Mouse (Mus musculus) hindbrain, embryonic 13.5 days (tissue): Measurements from ENCODE around the gene Ostm1. TPM values are rescaled to one million over a fixed set of nuclear protein-coding genes. Genes with fewer than 3 reads are reported as not detected.

Experiments
- ATAC-seq: fragments of 200-750 bp; cut with Nextera tagmentation; 2 replicates; pipeline ENCODE4 v1.8.0; 2017; ENCODE audit warnings: moderate TSS enrichment; ENCODE audit not compliant: low FRiP score
- H3K27ac ChIP-seq: fragments of 300-500 bp; sonication (generic); 2 replicates; pipeline ENCODE4 v1.5.1; 2015; ENCODE audit warnings: inconsistent platforms, mild to moderate bottlenecking, moderate library complexity
- H3K27me3 ChIP-seq: fragments of 300-500 bp; sonication (generic); 2 replicates; pipeline ENCODE4 v1.6.1; 2015; ENCODE audit warnings: mild to moderate bottlenecking, inconsistent platforms
- H3K36me3 ChIP-seq: fragments of 300-500 bp; sonication (generic); 2 replicates; pipeline ENCODE4 v1.6.1; 2015; ENCODE audit warnings: mild to moderate bottlenecking, inconsistent platforms
- H3K4me1 ChIP-seq: fragments of 300-500 bp; sonication (generic); replicated peaks from 2 replicates; pipeline ENCODE4 v1.6.1; 2015; ENCODE audit warnings: inconsistent platforms
- H3K4me2 ChIP-seq: fragments of 300-500 bp; sonication (generic); 2 replicates; pipeline ENCODE4 v1.6.1; 2015; ENCODE audit warnings: inconsistent platforms, mild to moderate bottlenecking, moderate library complexity
- H3K4me3 ChIP-seq: fragments of 300-500 bp; sonication (generic); 2 replicates; pipeline ENCODE4 v1.5.1; 2015; ENCODE audit warnings: mild to moderate bottlenecking, inconsistent platforms
- H3K9ac ChIP-seq: fragments of 300-500 bp; sonication (generic); 2 replicates; pipeline ENCODE4 v1.6.1; 2015; ENCODE audit warnings: mild to moderate bottlenecking, inconsistent platforms
- H3K9me3 ChIP-seq: fragments of 300-500 bp; sonication (generic); 2 replicates; pipeline ENCODE4 v1.6.1; 2016; ENCODE audit warnings: inconsistent platforms
- WGBS: fragments of 180-500 bp; shearing (Covaris S2); methylation state at CpG from one replicate; pipeline ENCODE4 v1.1.7; 2015; 5-methylcytosine and 5-hydroxymethylcytosine counted together
- polyA plus RNA-seq: library from polyadenylated mRNA; unstranded; fragments of >200 nt; fragmentation: Nextera tagmentation; extraction: Ambion mirVana; gene quantifications from 2 replicates; pipeline ENCODE4 v1.2.1, GENCODE M21; 2015

The Ostm1 gene
- polyA plus RNA-seq = 32.0 and 32.2 TPM in 2 replicates

DNA sequence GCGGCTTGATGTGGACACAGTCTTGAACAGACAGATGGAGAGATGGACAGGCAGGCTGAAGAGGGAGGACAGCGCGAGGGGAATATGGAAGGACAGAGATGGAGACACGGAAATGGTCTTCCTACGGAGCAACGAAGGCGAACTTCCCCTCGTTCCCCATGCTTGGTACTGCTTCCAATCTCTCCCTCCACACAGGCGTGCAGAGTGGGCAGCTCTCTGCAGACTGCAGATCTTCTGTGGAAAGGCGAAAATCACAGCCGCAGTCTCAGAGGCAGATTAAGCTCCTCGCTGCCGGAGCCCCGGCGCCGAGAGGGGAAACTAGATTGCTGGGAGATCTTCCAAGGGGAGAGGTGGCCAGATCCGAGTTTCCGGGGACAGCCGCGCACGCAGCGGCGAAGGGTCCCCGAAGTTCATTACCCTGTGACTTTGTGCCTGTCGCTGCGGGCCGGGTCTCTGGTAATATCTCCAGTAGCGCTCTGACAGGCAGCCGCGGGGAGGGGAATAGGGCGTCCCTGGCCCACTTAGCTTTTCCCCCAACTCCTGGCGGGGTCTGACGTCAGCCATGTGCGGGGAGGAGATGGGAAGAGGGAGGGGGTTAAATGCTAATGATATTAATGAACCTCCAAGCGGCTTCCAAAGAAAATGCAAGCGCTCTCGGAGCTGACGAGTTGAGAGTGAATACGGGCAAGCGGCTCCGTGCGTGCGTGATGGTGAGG lies at the start of gene Ostm1, which contains the start of gene Nr2e1:
Gene Ostm1, plus strand, starts transcription at position 666 of the 716 bp plus-strand sequence.
Gene Nr2e1, minus strand, starts transcription at position 476 of the 716 bp plus-strand sequence.
- peaks cover 32% of the 10 kb centered on the region for H3K4me1 ChIP-seq
- H3K36me3 ChIP-seq = no peaks in the 10 kb centered on the region
- peak within 1 kb of the TSS; percentile 4; the same call in 1 of the 2 replicates for H3K4me3 ChIP-seq
- under 1% methylated on average over 43 of the region's 43 CpGs for WGBS
- no peak for ATAC-seq
- no peak within 1 kb of the TSS for H3K27ac ChIP-seq
- no peak within 1 kb of the TSS for H3K9ac ChIP-seq
- peak within 1 kb of the TSS; percentile 26 for H3K4me2 ChIP-seq
- H3K9me3 ChIP-seq = no peaks in the 10 kb centered on the region
- H3K27me3 ChIP-seq = peaks cover 99% of the 10 kb centered on the region

DNA sequence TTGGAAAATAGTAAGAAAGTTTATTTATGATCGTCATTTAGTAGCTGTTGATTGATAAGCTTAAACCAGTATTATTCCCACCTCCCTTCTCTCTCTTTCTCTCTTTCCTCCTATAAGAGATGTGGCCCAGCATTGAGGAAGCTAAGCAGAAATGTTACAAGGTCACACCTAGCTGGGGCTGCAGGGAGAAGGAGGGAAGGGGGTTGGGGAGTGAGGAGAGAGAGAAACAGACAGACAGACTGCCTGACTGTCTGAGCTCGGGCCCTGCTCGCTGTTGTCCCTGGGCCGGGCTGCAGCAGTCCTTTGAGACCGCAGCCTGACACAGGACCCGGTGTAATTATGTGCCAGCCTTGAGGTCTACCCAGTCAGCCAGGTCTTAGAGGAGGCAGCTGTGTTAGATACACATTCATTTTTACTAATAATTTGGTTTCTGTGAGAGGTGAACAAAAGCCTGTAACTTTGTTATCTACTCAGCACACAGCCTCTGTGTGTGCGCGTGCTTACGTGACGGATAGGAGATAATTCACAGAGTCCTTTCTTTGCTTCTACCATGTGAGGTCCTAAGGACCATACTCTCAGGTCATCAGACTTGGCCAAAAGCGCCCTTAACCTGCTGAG lies 49.7 kb upstream of the Ostm1 start:
- H3K4me3 ChIP-seq = no peak overlapping the region
- no peak overlapping the region for H3K27ac ChIP-seq
- peaks cover 62% of the 10 kb centered on the region for H3K36me3 ChIP-seq
- no peak overlapping the region for H3K9ac ChIP-seq
- WGBS = 87% methylated on average over 11 of the region's 11 CpGs
- H3K4me2 ChIP-seq = no peak overlapping the region
- H3K27me3 ChIP-seq = no peaks in the 10 kb centered on the region
- no peaks in the 10 kb centered on the region for H3K4me1 ChIP-seq
- no peaks in the 10 kb centered on the region for H3K9me3 ChIP-seq
- no peak for ATAC-seq

DNA sequence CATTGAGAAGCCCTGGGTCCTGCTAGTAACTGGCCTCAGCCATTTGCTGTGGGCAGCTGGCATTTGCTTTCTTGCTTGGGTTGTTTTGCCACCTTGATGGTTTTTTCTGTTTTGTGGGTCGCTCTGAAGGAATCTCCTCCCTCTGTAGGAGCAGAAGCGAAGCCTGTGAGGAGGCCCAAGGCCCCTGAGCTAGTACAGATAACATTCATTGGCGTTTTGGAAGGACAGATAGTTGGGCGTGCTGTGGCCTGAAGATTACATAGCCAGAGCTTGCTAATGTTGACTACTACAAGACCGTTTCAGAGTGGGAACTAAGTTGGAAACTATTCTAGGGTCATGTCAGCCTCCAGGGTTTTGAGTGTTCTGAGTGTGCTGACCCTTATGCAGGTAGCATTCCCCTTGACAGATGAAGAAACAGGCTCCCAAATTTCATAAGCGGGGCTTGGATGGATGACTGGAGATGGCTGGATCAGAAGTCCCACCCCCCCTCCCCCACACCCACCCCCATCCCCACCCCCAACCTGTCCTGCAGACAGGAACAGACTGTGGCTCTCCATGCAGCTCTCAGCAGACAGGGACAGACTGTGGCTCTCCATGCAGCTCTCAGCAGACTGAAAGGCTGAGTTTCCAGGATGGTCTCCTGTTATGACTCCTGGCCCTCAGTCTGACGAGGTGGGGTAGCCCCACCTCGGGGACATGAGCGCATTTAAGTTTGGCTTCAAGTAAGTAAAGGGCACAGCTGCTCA lies 45.9 kb upstream of the Ostm1 start:
- Histone ChIP-seq H3K9ac (no peak overlapping the region), H3K4me3 (no peak overlapping the region), H3K9me3 (no peaks in the 10 kb centered on the region), H3K4me1 (no peaks in the 10 kb centered on the region), H3K27ac (no peak overlapping the region), H3K4me2 (no peak overlapping the region), H3K27me3 (no peaks in the 10 kb centered on the region), H3K36me3 (peaks cover 35% of the 10 kb centered on the region)
- WGBS = 88% methylated on average over 9 of the region's 9 CpGs
- ATAC-seq = no peak

DNA sequence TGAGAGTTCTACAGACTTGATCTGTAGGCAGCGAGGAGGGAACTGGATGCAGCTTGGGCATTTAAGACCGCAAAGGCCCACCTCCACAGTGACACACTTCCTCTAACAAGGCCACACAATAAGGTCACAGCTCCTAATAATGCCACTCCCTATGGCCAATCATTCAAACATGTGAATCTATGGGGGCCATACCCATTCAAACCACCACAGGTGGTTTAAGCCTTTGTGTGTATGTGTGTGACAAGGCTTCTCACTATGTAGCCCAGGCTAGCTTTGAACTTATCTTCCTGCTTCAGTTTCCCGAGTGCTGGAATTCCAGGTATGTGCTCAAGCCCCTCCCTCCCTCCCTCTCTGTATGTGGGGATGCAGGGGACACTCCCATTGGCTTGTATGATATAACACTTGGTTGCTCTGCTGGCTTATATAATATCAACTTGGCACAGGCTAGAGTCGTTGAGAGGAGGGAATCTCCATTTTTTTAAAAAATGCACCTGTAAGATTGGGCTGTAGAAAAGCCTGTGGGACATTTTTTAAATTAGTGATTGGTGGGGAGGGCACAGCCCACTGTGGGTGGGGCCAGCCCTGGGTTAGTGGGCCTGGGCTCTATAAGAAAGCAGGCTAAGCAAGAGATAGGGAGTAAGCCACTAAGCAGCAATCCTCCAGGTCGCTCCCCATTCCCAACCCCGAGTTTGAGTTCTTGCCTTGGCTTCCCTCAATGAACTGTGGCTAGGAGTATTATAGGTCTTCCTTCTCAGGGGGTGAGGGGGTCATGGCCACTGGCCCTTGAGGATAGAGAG lies 37.7 kb upstream of the Ostm1 start:
- no peaks in the 10 kb centered on the region for H3K36me3 ChIP-seq
- no peaks in the 10 kb centered on the region for H3K4me1 ChIP-seq
- no peak for ATAC-seq
- no peak overlapping the region for H3K9ac ChIP-seq
- H3K27me3 ChIP-seq = no peaks in the 10 kb centered on the region
- H3K27ac ChIP-seq = no peak overlapping the region
- no peak overlapping the region for H3K4me2 ChIP-seq
- no peak overlapping the region for H3K4me3 ChIP-seq
- WGBS = 85% methylated on average over 6 of the region's 6 CpGs
- H3K9me3 ChIP-seq = no peaks in the 10 kb centered on the region

DNA sequence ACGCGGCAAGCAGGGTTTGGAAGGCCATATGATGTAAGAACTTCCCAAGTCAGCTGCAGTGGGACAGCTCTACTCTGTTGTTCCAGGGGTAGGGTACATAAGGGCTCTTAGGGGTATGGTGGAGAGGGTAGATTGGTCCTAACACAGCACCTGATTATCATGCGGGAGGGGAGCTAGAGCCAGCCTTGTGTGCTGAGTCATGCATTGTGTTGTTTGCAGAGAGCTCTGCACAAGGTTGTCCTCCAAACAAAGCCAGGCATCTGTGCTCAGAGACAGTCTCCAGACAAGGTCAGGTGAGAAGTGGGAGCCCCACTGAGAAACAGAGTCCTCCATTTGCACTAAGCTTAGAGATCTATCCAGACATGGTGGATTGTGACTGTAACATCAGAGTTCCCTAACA lies 37.1 kb upstream of the Ostm1 start:
- H3K9ac ChIP-seq = no peak overlapping the region
- ATAC-seq = no peak
- H3K27me3 ChIP-seq = no peaks in the 10 kb centered on the region
- H3K4me3 ChIP-seq = no peak overlapping the region
- no peak overlapping the region for H3K4me2 ChIP-seq
- H3K9me3 ChIP-seq = no peaks in the 10 kb centered on the region
- H3K27ac ChIP-seq = no peak overlapping the region
- no peaks in the 10 kb centered on the region for H3K4me1 ChIP-seq
- WGBS = 97% methylated on average over 3 of the region's 3 CpGs
- H3K36me3 ChIP-seq = no peaks in the 10 kb centered on the region

DNA sequence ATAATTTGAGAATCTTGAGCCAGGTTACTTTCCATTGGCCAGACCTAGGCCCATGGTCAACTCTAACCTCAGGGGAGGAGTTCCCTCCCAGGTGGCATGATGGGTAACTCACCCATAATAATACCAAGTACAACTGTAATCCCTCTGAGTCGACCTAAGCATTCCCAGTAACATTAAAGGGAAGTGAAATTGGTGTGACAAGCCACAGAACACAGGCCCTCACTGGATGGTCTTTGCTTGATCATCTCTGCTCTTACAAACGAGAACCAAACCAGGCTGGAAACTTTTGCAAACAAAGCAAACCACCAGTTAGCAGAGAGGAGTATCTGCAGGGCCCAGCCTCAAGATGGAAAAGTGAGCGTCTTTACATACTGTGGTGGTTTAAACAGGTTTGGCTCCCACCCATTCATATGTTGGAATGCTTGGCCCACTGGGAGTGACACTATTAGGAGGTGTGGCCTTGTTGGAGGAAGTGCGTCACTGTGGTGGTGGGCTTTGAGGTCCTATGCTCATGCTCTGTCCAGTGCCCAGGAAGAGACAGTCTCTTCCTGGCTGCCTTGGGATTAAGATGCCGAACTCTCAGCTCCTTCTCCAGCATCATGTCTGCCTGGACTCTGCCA lies 23.9 kb upstream of the Ostm1 start:
- Histone ChIP-seq H3K4me2 (no peak overlapping the region), H3K4me1 (no peaks in the 10 kb centered on the region), H3K4me3 (no peak overlapping the region), H3K27me3 (peaks cover 37% of the 10 kb centered on the region), H3K9ac (no peak overlapping the region), H3K36me3 (no peaks in the 10 kb centered on the region), H3K27ac (no peak overlapping the region), H3K9me3 (no peaks in the 10 kb centered on the region)
- no peak for ATAC-seq
- WGBS = 77% methylated on average over 5 of the region's 5 CpGs

DNA sequence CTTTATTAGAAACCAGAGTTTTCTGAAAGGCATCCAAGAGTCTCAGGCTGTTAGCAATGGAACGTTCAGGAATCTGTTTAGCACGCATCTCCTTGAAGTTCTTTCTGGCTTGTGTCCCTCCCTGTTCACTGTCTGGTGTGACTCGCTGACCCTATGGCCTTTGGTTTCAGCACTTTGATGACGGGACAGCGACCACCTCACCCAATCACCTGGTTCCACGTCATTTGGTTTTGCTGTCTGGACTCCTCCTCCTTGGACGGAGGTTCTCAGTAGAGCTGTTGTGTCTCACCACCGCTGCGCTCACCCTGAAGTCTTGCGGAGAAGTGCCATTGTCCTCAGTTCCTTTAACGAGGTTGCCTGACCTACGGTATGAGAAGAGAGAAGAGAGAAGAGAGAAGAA lies 21.4 kb upstream of the Ostm1 start:
- Histone ChIP-seq H3K4me2 (no peak overlapping the region), H3K36me3 (no peaks in the 10 kb centered on the region), H3K27ac (no peak overlapping the region), H3K9ac (no peak overlapping the region), H3K27me3 (peaks cover 63% of the 10 kb centered on the region), H3K4me3 (no peak overlapping the region), H3K4me1 (no peaks in the 10 kb centered on the region), H3K9me3 (no peaks in the 10 kb centered on the region)
- no peak for ATAC-seq
- 1% methylated on average over 12 of the region's 12 CpGs for WGBS

DNA sequence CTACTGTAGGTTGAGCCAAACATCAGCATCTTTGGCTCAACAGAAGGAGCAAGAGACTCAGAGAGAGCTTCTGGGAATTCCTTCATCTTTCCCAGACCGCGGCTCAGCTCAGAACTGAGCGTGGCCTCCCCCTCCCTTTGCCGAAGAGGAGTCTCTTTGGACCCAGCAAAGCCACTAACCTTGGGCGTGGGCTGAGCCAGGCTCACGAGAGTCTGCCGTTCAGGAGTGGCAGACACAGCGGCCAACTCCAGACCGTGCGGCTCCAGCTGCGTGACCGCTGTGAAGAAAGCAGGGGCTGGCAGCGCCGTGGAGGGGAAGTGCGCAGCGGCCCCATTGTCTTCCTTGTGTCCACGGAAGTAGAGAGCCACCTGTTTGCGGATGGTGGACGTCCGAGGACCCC lies 11.1 kb upstream of the Ostm1 start:
- Histone ChIP-seq H3K27me3 (peaks cover 96% of the 10 kb centered on the region), H3K27ac (no peak overlapping the region), H3K4me1 (peaks cover 8% of the 10 kb centered on the region), H3K36me3 (no peaks in the 10 kb centered on the region), H3K9me3 (no peaks in the 10 kb centered on the region; the same call in 1 of the 2 replicates), H3K4me2 (peak overlapping the region; percentile 15), H3K4me3 (0 out of 2 replicates have a peak overlapping the region, but pooled peaks have one; percentile 7), H3K9ac (no peak overlapping the region)
- under 1% methylated on average over 20 of the region's 20 CpGs for WGBS
- ATAC-seq = no peak

DNA sequence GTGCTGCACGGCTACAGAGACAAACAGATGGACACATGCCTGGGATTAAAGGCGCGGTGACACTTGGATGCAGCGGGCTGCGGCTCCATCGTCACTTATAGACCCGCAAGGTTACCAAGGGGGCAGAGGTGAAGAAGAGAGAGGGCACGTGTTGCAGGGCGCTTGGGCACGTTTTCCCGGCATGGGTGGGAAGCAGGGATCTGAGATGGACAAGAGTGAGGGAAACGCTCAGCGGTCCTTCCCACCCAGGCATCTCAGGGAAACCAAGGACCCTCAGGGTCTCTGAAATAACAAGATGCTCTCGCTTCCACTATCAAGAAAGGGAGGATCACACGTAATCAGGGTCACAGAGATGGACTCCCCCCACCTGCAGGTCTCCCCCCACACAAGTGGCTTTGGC lies 10.7 kb upstream of the Ostm1 start:
- 1% methylated on average over 15 of the region's 15 CpGs for WGBS
- no peak overlapping the region for H3K27ac ChIP-seq
- H3K27me3 ChIP-seq = peaks cover 97% of the 10 kb centered on the region
- H3K4me1 ChIP-seq = peaks cover 8% of the 10 kb centered on the region
- no peak overlapping the region for H3K4me3 ChIP-seq
- ATAC-seq = no peak
- no peaks in the 10 kb centered on the region; the same call in 1 of the 2 replicates for H3K9me3 ChIP-seq
- no peaks in the 10 kb centered on the region for H3K36me3 ChIP-seq
- peak overlapping the region; percentile 15 for H3K4me2 ChIP-seq
- no peak overlapping the region for H3K9ac ChIP-seq

DNA sequence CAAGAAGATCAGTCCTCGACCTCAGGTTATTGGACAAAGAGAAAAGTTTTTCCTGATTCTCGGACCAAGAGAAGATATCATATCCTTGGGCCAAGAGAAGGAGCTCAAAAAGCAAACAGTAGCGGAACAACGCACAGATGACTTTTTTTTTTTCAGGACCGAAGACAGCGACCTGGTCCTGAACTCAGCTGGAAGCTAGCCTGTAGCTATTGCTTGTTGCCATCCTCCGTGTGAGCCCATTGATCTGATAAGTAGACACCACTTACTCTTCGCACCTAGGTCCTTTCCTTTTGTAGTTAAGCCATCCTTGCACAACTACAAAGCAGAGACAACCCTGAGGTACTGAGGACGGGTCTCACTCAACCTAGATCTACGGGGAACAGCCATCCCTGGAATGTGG lies 9.0 kb upstream of the Ostm1 start:
- Histone ChIP-seq H3K9me3 (no peaks in the 10 kb centered on the region; the same call in 1 of the 2 replicates), H3K4me3 (no peak overlapping the region), H3K9ac (no peak overlapping the region), H3K4me1 (peaks cover 11% of the 10 kb centered on the region), H3K27ac (no peak overlapping the region), H3K36me3 (no peaks in the 10 kb centered on the region), H3K27me3 (peaks cover 98% of the 10 kb centered on the region), H3K4me2 (no peak overlapping the region)
- ATAC-seq = no peak
- WGBS = 3% methylated on average over 10 of the region's 10 CpGs

DNA sequence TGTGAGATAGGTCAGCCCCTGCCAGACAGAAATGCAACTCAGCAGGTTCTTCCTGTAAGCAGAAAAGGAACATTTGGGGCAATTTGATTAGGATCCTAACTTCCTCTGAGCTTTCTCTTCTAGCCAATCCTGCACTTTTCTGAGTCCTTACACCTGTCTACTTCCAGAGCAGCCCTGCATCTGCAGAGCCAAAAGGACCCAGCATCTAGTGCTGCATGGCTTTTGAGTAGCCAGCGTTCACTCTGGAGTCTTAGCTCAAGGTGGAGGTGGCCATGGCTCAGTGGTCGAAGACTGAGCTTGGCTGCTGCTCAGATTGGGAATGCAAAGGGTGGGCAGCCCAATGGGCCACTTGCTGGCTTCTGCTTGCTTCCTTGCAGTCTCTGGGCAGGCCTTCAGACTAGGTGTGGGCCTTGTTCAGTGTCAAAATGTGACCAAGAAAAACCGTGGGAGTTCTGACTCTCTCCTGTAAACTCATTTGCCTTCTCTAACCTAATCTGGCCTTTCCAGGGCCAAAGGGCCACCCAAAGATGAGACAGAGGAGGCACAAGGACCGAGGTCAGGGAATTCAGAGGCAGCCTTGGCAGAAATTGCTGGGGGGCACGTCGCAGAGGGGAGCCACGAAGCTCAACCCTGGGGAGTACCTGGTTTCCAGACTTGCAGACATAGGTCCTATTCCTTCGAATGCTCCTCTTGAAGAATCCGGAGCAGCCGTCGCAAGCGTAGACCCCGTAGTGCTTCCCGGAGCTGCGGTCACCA lies 5.9 kb upstream of the Ostm1 start:
- H3K36me3 ChIP-seq = no peaks in the 10 kb centered on the region
- H3K4me3 ChIP-seq = no peak overlapping the region
- H3K9me3 ChIP-seq = no peaks in the 10 kb centered on the region
- H3K4me1 ChIP-seq = peaks cover 19% of the 10 kb centered on the region
- 3% methylated on average over 15 of the region's 15 CpGs for WGBS
- H3K4me2 ChIP-seq = no peak overlapping the region
- no peak for ATAC-seq
- no peak overlapping the region for H3K9ac ChIP-seq
- H3K27ac ChIP-seq = no peak overlapping the region
- H3K27me3 ChIP-seq = peaks cover 99% of the 10 kb centered on the region
